Mouse (Mus musculus) megakaryocyte progenitor cell, adult 5-6 weeks (primary cell): ENCODE measurements around the gene Ccdc3. TPM values are rescaled to one million over a fixed set of nuclear protein-coding genes. Genes with fewer than 3 reads are reported as not detected.
"Not testable (repeated sequence)": the region's sequence is repeated elsewhere in the genome, so short reads cannot be mapped to it uniquely, and the experiment has no call there.

Source experiments
- ATAC-seq: replicated peaks from 2 replicates; pipeline ENCODE4 v1.8.0; 2016; ENCODE audit warnings: mild to moderate bottlenecking, moderate TSS enrichment, inconsistent platforms; ENCODE audit not compliant: poor library complexity
- total RNA-seq, 2 experiments: library from RNA; stranded (forward) in 1 of 2; stranded (reverse) in 1 of 2; fragments of 157-497, 149-512 nt in 1 of 2; fragments of 200-1000 nt in 1 of 2; gene quantifications; 2 replicates each; pipeline versions ENCODE4 v1.2.3 to v1.2.4; 2015 to 2017

Gene Ccdc3
- total RNA-seq, 2 experiments from 2014 or later = not detected

GRCm38 (mm10) chr2:5203146-5203545 lies 65.6 kb downstream of the Ccdc3 start:
- ATAC-seq = no peak

- no peak for ATAC-seq
Measured at GRCm38 (mm10) chr2:5204941-5205340, 67.4 kb downstream of the Ccdc3 start.

- no peak for ATAC-seq
Measured at GRCm38 (mm10) chr2:5206651-5207050, 69.1 kb downstream of the Ccdc3 start.

- no peak for ATAC-seq
Measured at GRCm38 (mm10) chr2:5214581-5214980, 77.0 kb downstream of the Ccdc3 start.

- no peak for ATAC-seq
Measured at GRCm38 (mm10) chr2:5215252-5215815, 77.8 kb downstream of the Ccdc3 start.

GRCm38 (mm10) chr2:5219206-5219605 lies 81.6 kb downstream of the Ccdc3 start:
- no peak for ATAC-seq

GRCm38 (mm10) chr2:5219847-5220375 lies 82.3 kb downstream of the Ccdc3 start:
- ATAC-seq = no peak

- no peak for ATAC-seq
Measured at GRCm38 (mm10) chr2:5222571-5222970, 85.0 kb downstream of the Ccdc3 start.

GRCm38 (mm10) chr2:5236846-5237482 lies 99.4 kb downstream of the Ccdc3 start:
- no peak for ATAC-seq

GRCm38 (mm10) chr2:5237870-5238269 lies 100.3 kb downstream of the Ccdc3 start:
- ATAC-seq = no peak

GRCm38 (mm10) chr2:5239492-5239891 lies 101.9 kb downstream of the Ccdc3 start:
- ATAC-seq = no peak

- no peak for ATAC-seq
Measured at GRCm38 (mm10) chr2:5241469-5241897, 103.9 kb downstream of the Ccdc3 start.

GRCm38 (mm10) chr2:5249199-5249598 lies 111.6 kb downstream of the Ccdc3 start:
- ATAC-seq = not testable (repeated sequence)

GRCm38 (mm10) chr2:5249969-5250368 lies 112.4 kb downstream of the Ccdc3 start:
- no peak for ATAC-seq

GRCm38 (mm10) chr2:5258250-5258649 lies 120.7 kb downstream of the Ccdc3 start:
- ATAC-seq = no peak

GRCm38 (mm10) chr2:5262279-5262678 lies 124.7 kb downstream of the Ccdc3 start:
- no peak for ATAC-seq

- no peak for ATAC-seq
Measured at GRCm38 (mm10) chr2:5267980-5268379, 130.4 kb downstream of the Ccdc3 start.

Other genes with a start within 250 kb of the Ccdc3 start
- gene Phyh, start 218.8 kb upstream of the Ccdc3 start, total RNA-seq (2015) = 79.9 and 87.4 TPM in 2 replicates
- 38.5 and 41.9 TPM in 2 replicates for gene Phyh, start 218.8 kb upstream of the Ccdc3 start, total RNA-seq (2017)
- gene Ucma, start 161.7 kb upstream of the Ccdc3 start, total RNA-seq (2015) = not detected in 2 replicates
- not detected in 2 replicates for gene Ucma, start 161.7 kb upstream of the Ccdc3 start, total RNA-seq (2017)
- gene Mcm10, start 125.0 kb upstream of the Ccdc3 start, total RNA-seq (2015) = 66.4 and 68.7 TPM in 2 replicates
- gene Mcm10, start 125.0 kb upstream of the Ccdc3 start, total RNA-seq (2017) = 75.6 and 83.8 TPM in 2 replicates
- gene Optn, start 73.7 kb upstream of the Ccdc3 start, total RNA-seq (2015) = 6.6 and 10.1 TPM in 2 replicates
- 19.8 and 30.8 TPM in 2 replicates for gene Optn, start 73.7 kb upstream of the Ccdc3 start, total RNA-seq (2017)